In genomic region chr7:98835519-98836441, GRCm38 (mm10) we compare ENCODE assay signal across 7 mouse cellular contexts. TPM values are rescaled to one million over a fixed set of nuclear protein-coding genes. Genes with fewer than 3 reads are reported as not detected.
DNase-seq lines count a peak whose midpoint lies in the region; ATAC-seq and TF ChIP-seq lines count a peak whose summit lies in the region.

No protein-coding gene starts in this region.

- H3K4me1 ChIP-seq in spleen, adult 2 months (ENCODE audit: control insufficient read depth, insufficient read depth, insufficient read length) = peaks cover 8% of the 10 kb centered on the region
- peaks cover 52% of the 10 kb centered on the region for H3K4me1 ChIP-seq in forebrain, embryonic 13.5 days
- H3K4me1 ChIP-seq in hindbrain, postnatal 0 days (ENCODE audit: insufficient read depth, low read length) = peaks cover 5% of the 10 kb centered on the region; the same call in 1 of the 2 replicates
- H3K4me1 ChIP-seq in midbrain, embryonic 15.5 days = peaks cover 50% of the 10 kb centered on the region

- H3K4me2 ChIP-seq in forebrain, embryonic 13.5 days = peak overlapping the region; percentile 97
- peak overlapping the region; percentile 98 for H3K4me2 ChIP-seq in hindbrain, postnatal 0 days (ENCODE audit: low read depth, low read length)
- H3K4me2 ChIP-seq in midbrain, embryonic 15.5 days = peak overlapping the region; percentile 90

- no peak overlapping the region for H3K27ac ChIP-seq in spleen, adult 2 months (ENCODE audit: insufficient read depth, low read length)
- no peak overlapping the region for H3K27ac ChIP-seq in forebrain, embryonic 13.5 days
- no peak overlapping the region for H3K27ac ChIP-seq in hindbrain, postnatal 0 days
- no peak overlapping the region for H3K27ac ChIP-seq in midbrain, embryonic 15.5 days

- H3K4me3 ChIP-seq in spleen, adult 2 months (ENCODE audit: extremely low read depth, insufficient read depth, insufficient read length) = peak overlapping the region; percentile 34; the same call in 1 of the 2 replicates
- H3K4me3 ChIP-seq in forebrain, embryonic 13.5 days = peak overlapping the region; percentile 52
- H3K4me3 ChIP-seq in hindbrain, postnatal 0 days (ENCODE audit: low read length) = peak overlapping the region; percentile 56
- H3K4me3 ChIP-seq in midbrain, embryonic 15.5 days = peak overlapping the region; percentile 47

- H3K27me3 ChIP-seq in spleen, adult 2 months (ENCODE audit: control insufficient read depth, insufficient read depth, low read length) = peaks cover 43% of the 10 kb centered on the region
- peaks cover 99% of the 10 kb centered on the region for H3K27me3 ChIP-seq in forebrain, embryonic 13.5 days
- H3K27me3 ChIP-seq in hindbrain, postnatal 0 days (ENCODE audit: insufficient read depth, low read length) = peaks cover 56% of the 10 kb centered on the region
- H3K27me3 ChIP-seq in midbrain, embryonic 15.5 days (replicated peaks) = peaks cover 86% of the 10 kb centered on the region

- no peak for TF ChIP-seq CTCF in spleen, adult 2 months (IDR thresholded peaks at IDR 0.05; ENCODE audit: extremely low read depth, insufficient read depth, insufficient read length, insufficient replicate concordance)
- no peak for TF ChIP-seq CTCF in hindbrain, postnatal 0 days (IDR thresholded peaks at IDR 0.05; ENCODE audit: low read depth)

- no peak for ATAC-seq in forebrain, embryonic 13.5 days
- ATAC-seq in hindbrain, postnatal 0 days = no peak
- ATAC-seq in midbrain, embryonic 15.5 days (replicated peaks) = no peak

- no peaks in the 10 kb centered on the region for H3K36me3 ChIP-seq in spleen, adult 2 months (ENCODE audit: control insufficient read depth, insufficient read depth, low read length)
- H3K36me3 ChIP-seq in forebrain, embryonic 13.5 days (ENCODE audit: poor library complexity, severe bottlenecking) = no peaks in the 10 kb centered on the region
- no peaks in the 10 kb centered on the region for H3K36me3 ChIP-seq in hindbrain, postnatal 0 days (ENCODE audit: insufficient read depth, low read length)
- no peaks in the 10 kb centered on the region for H3K36me3 ChIP-seq in midbrain, embryonic 15.5 days (replicated peaks)

- peak overlapping the region; percentile 60 for H3K9ac ChIP-seq in forebrain, embryonic 13.5 days
- peak overlapping the region; percentile 57; the same call in 1 of the 2 replicates for H3K9ac ChIP-seq in hindbrain, postnatal 0 days (replicated peaks; ENCODE audit: low read length)
- peak overlapping the region; percentile 41; the same call in 1 of the 2 replicates for H3K9ac ChIP-seq in midbrain, embryonic 15.5 days

- no peaks in the 10 kb centered on the region for H3K9me3 ChIP-seq in forebrain, embryonic 13.5 days (replicated peaks)
- no peaks in the 10 kb centered on the region for H3K9me3 ChIP-seq in hindbrain, postnatal 0 days (ENCODE audit: low read length)
- H3K9me3 ChIP-seq in midbrain, embryonic 15.5 days = no peaks in the 10 kb centered on the region

- TF ChIP-seq POLR2A in spleen, adult 2 months (IDR thresholded peaks at IDR 0.05; ENCODE audit: low read depth, low read length) = no peak

- whole genome bisulfite sequencing in spleen, adult 2 months = 4% methylated on average over 46 of the region's 46 CpGs
- under 1% methylated on average over 46 of the region's 46 CpGs for WGBS in forebrain, embryonic 13.5 days
- WGBS in hindbrain, postnatal 0 days = under 1% methylated on average over 45 of the region's 46 CpGs
- WGBS in midbrain, embryonic 15.5 days = under 1% methylated on average over 46 of the region's 46 CpGs

- no peak for DNase-seq in spleen, adult 2 months (ENCODE audit: low read depth in 1 of 2, low spot score in 2 of 2)
- DNase-seq in spleen, postnatal 4 days (ENCODE audit: low spot score in 2 of 2) = no peak
- no peak for DNase-seq in hindbrain, postnatal 0 days (ENCODE audit: low spot score)
- no peak for DNase-seq in spleen, postnatal 36 days (ENCODE audit: low spot score in 2 of 2)
- no peak for DNase-seq in adrenal gland, postnatal 10 days

RNA-seq across cellular contexts. Expression of gene Wnt11, which starts 0.9 kb away (rescaled TPM):
- polyA plus RNA-seq in spleen, adult 2 months (2012; rRNA removed) = 4.9 and 11.5 TPM in 2 replicates
- 0.19 and 0.23 TPM in 2 replicates for polyA plus RNA-seq in forebrain, embryonic 13.5 days (2015; fragmentation: Nextera tagmentation; extraction: Ambion mirVana)
- total RNA-seq in hindbrain, postnatal 0 days (2014; rRNA removed) = 11.4 and 17.2 TPM in 2 replicates
- 2.2 and 2.8 TPM in 2 replicates for polyA plus RNA-seq in hindbrain, postnatal 0 days (2015; fragmentation: Nextera tagmentation; extraction: Ambion mirVana)
- 0.99 and 1.0 TPM in 2 replicates for polyA plus RNA-seq in midbrain, embryonic 15.5 days (2015; fragmentation: Nextera tagmentation; extraction: Ambion mirVana)
- total RNA-seq in adrenal gland, postnatal 10 days (2021) = 1 to 10 TPM; 6.4 to 6.5 TPM
